Mouse (Mus musculus) frontal cortex, adult (tissue): ENCODE data around the gene Ptprk.

Experiments used
- ATAC-seq: cut with Nextera tagmentation; 2 replicates; pipeline ENCODE4 v1.9.2; 2017; ENCODE audit warnings: mild to moderate bottlenecking, moderate library complexity, mixed read lengths; ENCODE audit not compliant: low TSS enrichment

Gene Ptprk

GRCm38 (mm10) chr10:28184675-28185074, 110.1 kb downstream of the Ptprk start:
- no peak for ATAC-seq

- no peak for ATAC-seq
Observed at GRCm38 (mm10) chr10:28185326-28185725, 110.7 kb downstream of the Ptprk start.

GRCm38 (mm10) chr10:28186018-28186800, 111.6 kb downstream of the Ptprk start:
- ATAC-seq, result no peak

- ATAC-seq, result peak; percentile 86
Observed at GRCm38 (mm10) chr10:28191440-28191839, 116.8 kb downstream of the Ptprk start.

GRCm38 (mm10) chr10:28193630-28194029, 119.0 kb downstream of the Ptprk start:
- ATAC-seq, result no peak

- no peak for ATAC-seq
Observed at GRCm38 (mm10) chr10:28200609-28201008, 126.0 kb downstream of the Ptprk start.

GRCm38 (mm10) chr10:28209394-28209793, 134.8 kb downstream of the Ptprk start:
- no peak for ATAC-seq

GRCm38 (mm10) chr10:28212083-28212482, 137.5 kb downstream of the Ptprk start:
- ATAC-seq, result no peak

GRCm38 (mm10) chr10:28215153-28215552, 140.5 kb downstream of the Ptprk start:
- ATAC-seq, result no peak

- no peak for ATAC-seq
Observed at GRCm38 (mm10) chr10:28223602-28224001, 149.0 kb downstream of the Ptprk start.

- no peak for ATAC-seq
Observed at GRCm38 (mm10) chr10:28224376-28224775, 149.8 kb downstream of the Ptprk start.

GRCm38 (mm10) chr10:28225536-28226075, 151.0 kb downstream of the Ptprk start:
- ATAC-seq, result no peak

- ATAC-seq, result no peak
Observed at GRCm38 (mm10) chr10:28227732-28228131, 153.1 kb downstream of the Ptprk start.

- no peak for ATAC-seq
Observed at GRCm38 (mm10) chr10:28228208-28228607, 153.6 kb downstream of the Ptprk start.

GRCm38 (mm10) chr10:28232273-28233167, 157.9 kb downstream of the Ptprk start:
- no peak for ATAC-seq

GRCm38 (mm10) chr10:28249047-28249446, 174.4 kb downstream of the Ptprk start:
- no peak for ATAC-seq

GRCm38 (mm10) chr10:28251385-28251784, 176.8 kb downstream of the Ptprk start:
- ATAC-seq, result peak; percentile 80

- ATAC-seq, result no peak
Observed at GRCm38 (mm10) chr10:28260651-28261050, 186.0 kb downstream of the Ptprk start.

- ATAC-seq, result no peak
Observed at GRCm38 (mm10) chr10:28262159-28262558, 187.5 kb downstream of the Ptprk start.

- no peak for ATAC-seq
Observed at GRCm38 (mm10) chr10:28263546-28263945, 188.9 kb downstream of the Ptprk start.

GRCm38 (mm10) chr10:28270273-28270672, 195.7 kb downstream of the Ptprk start:
- no peak for ATAC-seq
